Mouse (Mus musculus) MEL (cell line): Measurements from ENCODE around the gene Prkag3. TPM values are rescaled to one million over a fixed set of nuclear protein-coding genes. Genes with fewer than 3 reads are reported as not detected.

Experiments used
- DNase-seq: peaks from one replicate; pipeline ENCODE4 v3.0.0; 2011; ENCODE audit warnings: low read depth, low spot score
- H3K27ac ChIP-seq: 2 replicates; pipeline ENCODE4 v1.5.1; 2012; ENCODE audit warnings: low read depth, mild to moderate bottlenecking, control low read depth, low read length, moderate library complexity; ENCODE audit not compliant: control insufficient read depth
- H3K27me3 ChIP-seq, 2 experiments: fragments of 150-350 bp in 1 of 2; sonication (generic) in 1 of 2; 2 replicates each; pipeline ENCODE4 v1.6.1; 2012; ENCODE audit warnings: low read length in 2 of 2, mild to moderate bottlenecking in 2 of 2, improper control_type of control experiment in 1 of 2, moderate library complexity in 1 of 2; ENCODE audit not compliant: insufficient read depth in 2 of 2, control insufficient read depth in 1 of 2
- H3K36me3 ChIP-seq, 2 experiments: 2 replicates each; pipeline ENCODE4 v1.6.1; 2012 to 2014; ENCODE audit warnings: low read length in 2 of 2, improper control_type of control experiment in 1 of 2, inconsistent platforms in 1 of 2, mild to moderate bottlenecking in 1 of 2; ENCODE audit not compliant: insufficient read depth in 2 of 2, control insufficient read depth in 1 of 2
- H3K4me1 ChIP-seq, 2 experiments: fragments of 150-350 bp in 1 of 2; sonication (generic) in 1 of 2; 2 replicates each; pipeline ENCODE4 v1.6.1; 2012; ENCODE audit warnings: low read length in 2 of 2, improper control_type of control experiment in 1 of 2, mild to moderate bottlenecking in 1 of 2; ENCODE audit not compliant: insufficient read depth in 2 of 2, control insufficient read depth in 1 of 2
- H3K4me3 ChIP-seq, 2 experiments: fragments of 150-350 bp in 1 of 2; sonication (generic) in 1 of 2; 2 replicates each; pipeline ENCODE4 v1.5.1; 2012; ENCODE audit warnings: low read depth in 2 of 2, low read length in 2 of 2, mild to moderate bottlenecking in 2 of 2, moderate library complexity in 2 of 2, control low read depth in 1 of 2, improper control_type of control experiment in 1 of 2; ENCODE audit not compliant: control insufficient read depth in 1 of 2, insufficient read depth in 1 of 2
- H3K79me2 ChIP-seq: 2 replicates; pipeline ENCODE4 v1.6.1; 2012; ENCODE audit warnings: mild to moderate bottlenecking, low read length, moderate library complexity; ENCODE audit not compliant: control insufficient read depth, poor library complexity, insufficient read depth
- H3K9ac ChIP-seq: 2 replicates; pipeline ENCODE4 v1.6.1; 2012; ENCODE audit warnings: low read depth, mild to moderate bottlenecking, control low read depth, low read length, moderate library complexity; ENCODE audit not compliant: control insufficient read depth, poor library complexity, severe bottlenecking
- H3K9me3 ChIP-seq: fragments of 150-350 bp; sonication (generic); replicated peaks from 2 replicates; pipeline ENCODE4 v1.6.1; 2012; ENCODE audit warnings: mild to moderate bottlenecking, low read length, improper control_type of control experiment, moderate library complexity; ENCODE audit not compliant: insufficient read depth
- BHLHE40 ChIP-seq: IDR thresholded peaks from 2 replicates; pipeline ENCODE4 v1.6.1; 2012; ENCODE audit warnings: low read depth, mild to moderate bottlenecking, inconsistent platforms, low read length, improper control_type of control experiment, borderline replicate concordance
- CHD1 ChIP-seq: IDR thresholded peaks from 2 replicates; pipeline ENCODE4 v1.6.1; 2012; ENCODE audit warnings: low read depth, mild to moderate bottlenecking, inconsistent platforms, low read length, improper control_type of control experiment
- ELF1 ChIP-seq: IDR thresholded peaks from 2 replicates; pipeline ENCODE4 v1.6.1; 2014; ENCODE audit warnings: low read depth, mild to moderate bottlenecking, inconsistent platforms, low read length, improper control_type of control experiment, moderate library complexity
- EP300 ChIP-seq, 2 experiments: IDR thresholded peaks; 2 replicates each; pipeline ENCODE4 v1.6.1; 2011; ENCODE audit warnings: improper control_type of control experiment in 2 of 2, low read length in 2 of 2, low read depth in 1 of 2, mild to moderate bottlenecking in 1 of 2
- ETS1 ChIP-seq: IDR thresholded peaks from 2 replicates; pipeline ENCODE4 v1.6.1; 2012; ENCODE audit warnings: low read depth, mild to moderate bottlenecking, inconsistent platforms, low read length, improper control_type of control experiment, moderate library complexity
- GABPA ChIP-seq: IDR thresholded peaks from 2 replicates; pipeline ENCODE4 v1.6.1; 2012; ENCODE audit warnings: low read depth, mild to moderate bottlenecking, inconsistent platforms, low read length, improper control_type of control experiment, moderate library complexity
- GATA1 ChIP-seq: IDR thresholded peaks from 2 replicates; pipeline ENCODE4 v1.6.1; 2011; ENCODE audit warnings: low read depth, low read length, improper control_type of control experiment
- JUND ChIP-seq: IDR thresholded peaks from 2 replicates; pipeline ENCODE4 v1.6.1; 2011; ENCODE audit warnings: low read depth, mild to moderate bottlenecking, improper control_type of control experiment, low read length
- KAT2A ChIP-seq: conservative IDR thresholded peaks from 2 replicates; pipeline ENCODE4 v1.6.1; 2012; ENCODE audit warnings: low read depth, low read length, improper control_type of control experiment, inconsistent platforms
- MAFK ChIP-seq: IDR thresholded peaks from 2 replicates; pipeline ENCODE4 v1.6.1; 2011; ENCODE audit warnings: low read depth, mild to moderate bottlenecking, low read length, improper control_type of control experiment, borderline replicate concordance
- MAX ChIP-seq: IDR thresholded peaks from 2 replicates; pipeline ENCODE4 v1.6.1; 2011; ENCODE audit warnings: low read length, improper control_type of control experiment
- MAZ ChIP-seq: IDR thresholded peaks from 2 replicates; pipeline ENCODE4 v1.6.1; 2012; ENCODE audit warnings: low read depth, mild to moderate bottlenecking, inconsistent platforms, low read length, improper control_type of control experiment
- MYB ChIP-seq: IDR thresholded peaks from 2 replicates; pipeline ENCODE4 v1.6.1; 2011; ENCODE audit warnings: mild to moderate bottlenecking, low read depth, low read length, improper control_type of control experiment
- MYC ChIP-seq: IDR thresholded peaks from 2 replicates; pipeline ENCODE4 v1.6.1; 2011; ENCODE audit warnings: low read depth, mild to moderate bottlenecking, low read length, improper control_type of control experiment, moderate library complexity
- NRF1 ChIP-seq: IDR thresholded peaks from 2 replicates; pipeline ENCODE4 v1.6.1; 2014; ENCODE audit warnings: low read depth, mild to moderate bottlenecking, inconsistent platforms, low read length, improper control_type of control experiment, moderate library complexity; ENCODE audit not compliant: poor library complexity, insufficient read depth, severe bottlenecking
- POLR2A ChIP-seq, 2 experiments: IDR thresholded peaks; 2 replicates each; pipeline ENCODE4 v1.6.1; 2011 to 2012; ENCODE audit warnings: low read length in 2 of 2, mild to moderate bottlenecking in 2 of 2, control low read depth in 1 of 2, improper control_type of control experiment in 1 of 2, low read depth in 1 of 2, moderate library complexity in 1 of 2; ENCODE audit not compliant: control insufficient read depth in 1 of 2, insufficient read depth in 1 of 2, poor library complexity in 1 of 2
- POLR2AphosphoS2 ChIP-seq: IDR thresholded peaks from 2 replicates; pipeline ENCODE4 v1.6.1; 2011; ENCODE audit warnings: low read length, improper control_type of control experiment
- RCOR1 ChIP-seq: IDR thresholded peaks from 2 replicates; pipeline ENCODE4 v1.6.1; 2012; ENCODE audit warnings: low read depth, mild to moderate bottlenecking, inconsistent platforms, low read length, improper control_type of control experiment
- TBP ChIP-seq: IDR thresholded peaks from 2 replicates; pipeline ENCODE4 v1.8.0; 2011; ENCODE audit warnings: low read depth, low read length, improper control_type of control experiment
- TCF12 ChIP-seq: IDR thresholded peaks from 2 replicates; pipeline ENCODE4 v1.6.1; 2014; ENCODE audit warnings: low read depth, mild to moderate bottlenecking, inconsistent platforms, low read length, improper control_type of control experiment, moderate library complexity
- USF1 ChIP-seq: IDR thresholded peaks from 2 replicates; pipeline ENCODE4 v1.6.1; 2014; ENCODE audit warnings: low read depth, mild to moderate bottlenecking, inconsistent platforms, low read length, improper control_type of control experiment, moderate library complexity
- USF2 ChIP-seq, 2 experiments: IDR thresholded peaks; 2 replicates each; pipeline ENCODE4 v1.6.1; 2011 to 2012; ENCODE audit warnings: improper control_type of control experiment in 2 of 2, low read length in 2 of 2, borderline replicate concordance in 1 of 2, inconsistent platforms in 1 of 2, low read depth in 1 of 2, mild to moderate bottlenecking in 1 of 2; ENCODE audit not compliant: insufficient read depth in 1 of 2
- ZKSCAN1 ChIP-seq: IDR thresholded peaks from 2 replicates; pipeline ENCODE4 v1.6.1; 2012; ENCODE audit warnings: low read depth, mild to moderate bottlenecking, inconsistent platforms, low read length, improper control_type of control experiment, moderate library complexity
- ZMIZ1 ChIP-seq: IDR thresholded peaks from 2 replicates; pipeline ENCODE4 v1.6.1; 2012; ENCODE audit warnings: low read depth, mild to moderate bottlenecking, inconsistent platforms, low read length, improper control_type of control experiment, moderate library complexity
- ZNF384 ChIP-seq: IDR thresholded peaks from 2 replicates; pipeline ENCODE4 v1.6.1; 2012; ENCODE audit warnings: low read depth, mild to moderate bottlenecking, inconsistent platforms, low read length, improper control_type of control experiment
- polyA plus RNA-seq, 2 experiments: library from polyadenylated mRNA; stranded (reverse) in 1 of 2; unstranded in 1 of 2; fragments of >175 nt in 1 of 2; fragments of >200 nt in 1 of 2; gene quantifications; 2 replicates each; pipeline versions ENCODE4 v1.2.1 to v1.2.4; 2012; ENCODE audit warnings: low replicate concordance in 2 of 2, low read depth in 1 of 2; ENCODE audit not compliant: insufficient read length in 2 of 2, insufficient read depth in 1 of 2, missing spikeins in 1 of 2
- total RNA-seq: library from RNA; depleted of rRNA; stranded (reverse); fragments of 300-350 nt; gene quantifications from 2 replicates; pipeline ENCODE4 v1.2.3, GENCODE M21; 2012

The Prkag3 gene
- total and polyA plus RNA-seq, 3 experiments = 0.03 TPM; not detected in 2

DNA sequence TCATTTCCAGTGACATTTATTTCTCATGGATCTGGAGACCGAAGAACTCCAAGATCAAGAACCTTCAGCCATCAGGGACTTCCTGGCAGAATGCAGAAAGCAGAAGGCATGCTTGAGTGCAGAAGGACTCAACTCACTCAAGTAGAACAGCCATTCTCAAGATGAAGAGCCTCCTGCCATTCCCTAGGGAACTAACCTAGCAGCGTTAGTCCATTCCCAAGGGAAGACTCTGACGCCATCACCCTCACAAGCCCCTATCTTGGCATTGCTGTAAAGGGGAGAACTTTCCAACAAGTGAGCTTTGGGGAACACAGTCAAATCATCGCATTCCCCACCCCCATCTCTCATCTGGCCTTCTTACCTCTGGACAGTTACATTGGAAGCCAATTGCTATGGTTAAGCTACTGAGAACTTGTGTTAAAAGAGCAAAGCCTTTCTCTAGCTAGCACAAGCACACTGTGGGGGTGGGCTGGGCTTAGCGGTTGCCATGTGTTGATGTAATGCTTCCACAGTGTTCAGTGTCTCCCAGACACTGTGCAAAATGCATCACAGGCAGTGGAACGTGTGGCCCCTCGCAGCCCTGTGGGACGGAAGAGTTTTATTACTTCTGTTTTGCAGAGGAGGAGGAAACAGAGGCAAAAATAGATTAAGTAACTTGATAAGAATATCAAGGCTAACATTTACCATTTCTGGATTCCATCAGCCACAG is 4.4 kb upstream of the Prkag3 start:
- Histone ChIP-seq H3K27ac (no peak overlapping the region), H3K9me3 (no peaks in the 10 kb centered on the region), H3K4me1 (no peaks in the 10 kb centered on the region), H3K27me3 (no peaks in the 10 kb centered on the region; a peak in 1 of 4 replicates), H3K9ac (no peak overlapping the region), H3K4me3 (no peak overlapping the region), H3K36me3 (no peaks in the 10 kb centered on the region), H3K79me2 (no peaks in the 10 kb centered on the region)
- no peak for DNase-seq
- TF ChIP-seq JUND (no peak), ZMIZ1 (no peak), ETS1 (no peak), GABPA (no peak), ZNF384 (no peak), USF1 (no peak), MYC (no peak), ZKSCAN1 (no peak)

DNA sequence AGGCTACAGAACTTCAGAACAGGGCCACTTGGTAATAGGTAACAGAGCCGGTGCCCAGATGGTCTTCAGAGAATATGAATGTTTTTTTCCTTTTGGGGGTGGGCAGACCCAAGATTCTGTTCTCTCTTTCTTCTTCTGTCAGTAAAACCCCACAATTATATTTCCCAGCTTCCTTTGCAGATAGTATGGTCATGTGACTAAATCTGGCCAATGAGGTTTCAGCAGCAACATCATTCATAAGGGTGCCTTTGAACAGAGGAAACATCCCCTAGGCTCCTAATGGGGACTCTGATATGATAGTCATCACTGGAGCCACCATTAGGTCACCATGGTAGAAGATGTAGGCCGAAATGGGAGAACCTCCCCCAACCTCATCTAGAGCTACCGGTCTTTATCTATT is 3.8 kb upstream of the Prkag3 start:
- Histone ChIP-seq H3K27me3 (no peaks in the 10 kb centered on the region; a peak in 1 of 4 replicates), H3K9me3 (no peaks in the 10 kb centered on the region), H3K4me1 (no peaks in the 10 kb centered on the region), H3K4me3 (no peak overlapping the region), H3K9ac (no peak overlapping the region), H3K27ac (no peak overlapping the region), H3K36me3 (no peaks in the 10 kb centered on the region), H3K79me2 (no peaks in the 10 kb centered on the region)
- DNase-seq = no peak
- TF ChIP-seq MAZ (no peak), MAX (no peak), USF2 (IDR thresholded peaks at IDR 0.05; ENCODE audit: borderline replicate concordance in 1 of 2, insufficient read depth in 1 of 2, low read depth in 1 of 2, low read length in 2 of 2) (no peak), CHD1 (no peak), USF1 (peak; percentile 46; the same call in 1 of the 2 replicates)

GRCm38 (mm10) chr1:74752150-74752549 is 3.1 kb upstream of the Prkag3 start:
- Histone ChIP-seq H3K36me3 (no peaks in the 10 kb centered on the region), H3K27me3 (peaks cover 0 to 2% of the 10 kb centered on the region in 2 experiments; a peak in 2 of 4 replicates), H3K9me3 (no peaks in the 10 kb centered on the region), H3K4me1 (no peaks in the 10 kb centered on the region), H3K27ac (no peak overlapping the region), H3K79me2 (no peaks in the 10 kb centered on the region), H3K9ac (no peak overlapping the region), H3K4me3 (no peak overlapping the region)
- no peak for DNase-seq
- TF ChIP-seq TBP (no peak), MAX (no peak), GABPA (no peak), JUND (no peak), NRF1 (no peak), USF2 (IDR thresholded peaks at IDR 0.05; ENCODE audit: borderline replicate concordance in 1 of 2, insufficient read depth in 1 of 2, low read depth in 1 of 2, low read length in 2 of 2) (no peak), CHD1 (no peak), TCF12 (no peak), MYB (no peak), GATA1 (no peak), KAT2A (no peak), RCOR1 (no peak), MAFK (no peak), USF1 (no peak), EP300 (IDR thresholded peaks at IDR 0.05; ENCODE audit: low read depth in 1 of 2, low read length in 2 of 2) (no peak), POLR2A (IDR thresholded peaks at IDR 0.05; ENCODE audit: control insufficient read depth in 1 of 2, insufficient read depth in 1 of 2, low read depth in 1 of 2, low read length in 2 of 2, poor library complexity in 1 of 2) (no peak), POLR2AphosphoS2 (no peak), BHLHE40 (no peak), ZKSCAN1 (no peak), ELF1 (no peak)
